Mouse (Mus musculus): ENCODE measurements around the gene Pin1rt1. TPM values are rescaled to one million over a fixed set of nuclear protein-coding genes. Genes with fewer than 3 reads are reported as not detected.

Pin1rt1 gene
- polyA plus RNA-seq, 1 experiment = not detected

- Histone ChIP-seq H3K4me1 (ENCODE audit: control insufficient read depth, insufficient read depth, low read length) (no peaks in the 10 kb centered on the region), H3K4me3 (replicated peaks; ENCODE audit: control insufficient read depth, low read depth, low read length) (no peak overlapping the region), H3K27ac (ENCODE audit: control insufficient read depth, insufficient read depth, low read depth, low read length, poor library complexity) (no peak overlapping the region)
- TF ChIP-seq POLR2A (IDR thresholded peaks at IDR 0.05; ENCODE audit: borderline replicate concordance, control insufficient read depth, low read depth, low read length) (no peak), CTCF (IDR thresholded peaks at IDR 0.05; ENCODE audit: control insufficient read depth, insufficient read depth, low read length) (no peak)
- WGBS = 56% methylated on average over 6 of the region's 6 CpGs
These were observed 6.3 kb downstream of the Pin1rt1 start for GRCm38 (mm10) chr2:104709786-104710337.

GRCm38 (mm10) chr2:104704355-104704754 lies 11.8 kb downstream of the Pin1rt1 start:
- H3K4me1 ChIP-seq (ENCODE audit: control insufficient read depth, insufficient read depth, low read length) = no peaks in the 10 kb centered on the region
- no peak overlapping the region for H3K4me3 ChIP-seq (replicated peaks; ENCODE audit: control insufficient read depth, low read depth, low read length)
- TF ChIP-seq POLR2A (IDR thresholded peaks at IDR 0.05; ENCODE audit: borderline replicate concordance, control insufficient read depth, low read depth, low read length) (no peak), CTCF (IDR thresholded peaks at IDR 0.05; ENCODE audit: control insufficient read depth, insufficient read depth, low read length) (no peak)
- H3K27ac ChIP-seq (ENCODE audit: control insufficient read depth, insufficient read depth, low read depth, low read length, poor library complexity) = no peak overlapping the region
- WGBS = 80% methylated on average over 3 of the region's 3 CpGs

DNA sequence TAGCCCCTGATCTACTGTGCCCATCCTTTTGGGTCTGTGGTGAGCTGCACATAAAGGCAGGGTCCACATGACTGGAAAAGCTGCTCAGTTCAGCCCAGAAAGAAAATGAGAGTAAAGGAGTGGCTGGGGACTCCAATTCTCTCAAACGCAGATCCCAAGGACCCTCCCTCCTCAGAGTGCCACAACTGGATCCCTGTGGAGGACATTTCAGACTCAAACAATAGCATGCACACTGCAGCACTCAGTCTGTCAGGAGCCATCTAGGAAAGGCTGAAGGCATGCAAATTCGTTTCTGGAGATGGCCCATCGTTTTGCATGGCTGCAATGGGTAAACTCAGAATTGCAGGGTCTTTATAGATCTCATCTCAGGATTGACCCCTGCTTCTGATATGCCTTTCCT lies 13.0 kb downstream of the Pin1rt1 start:
- WGBS = 66% methylated on average over 3 of the region's 3 CpGs
- no peak overlapping the region for H3K4me3 ChIP-seq (replicated peaks; ENCODE audit: control insufficient read depth, low read depth, low read length)
- no peaks in the 10 kb centered on the region for H3K4me1 ChIP-seq (ENCODE audit: control insufficient read depth, insufficient read depth, low read length)
- H3K27ac ChIP-seq (ENCODE audit: control insufficient read depth, insufficient read depth, low read depth, low read length, poor library complexity) = no peak overlapping the region
- TF ChIP-seq POLR2A (IDR thresholded peaks at IDR 0.05; ENCODE audit: borderline replicate concordance, control insufficient read depth, low read depth, low read length) (no peak), CTCF (IDR thresholded peaks at IDR 0.05; ENCODE audit: control insufficient read depth, insufficient read depth, low read length) (no peak)

DNA sequence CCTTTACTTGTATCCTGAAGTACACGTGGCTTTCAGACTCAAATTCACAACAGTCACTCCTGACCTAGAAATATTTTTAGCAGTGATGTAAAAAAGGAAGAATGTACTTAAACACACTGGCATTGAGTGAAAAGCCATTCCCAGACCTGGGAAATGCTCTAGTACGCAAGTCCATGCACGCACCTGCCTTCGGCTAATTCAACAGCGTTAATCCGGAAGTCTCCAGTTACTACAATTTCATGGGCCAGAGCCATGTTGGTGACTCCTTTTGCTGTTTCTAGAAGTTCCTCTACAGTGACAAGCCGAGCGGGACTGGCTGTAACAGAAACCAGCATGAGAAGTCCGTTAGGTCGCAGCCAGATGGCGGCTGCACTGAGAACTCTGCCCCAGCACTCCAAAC lies 16.5 kb downstream of the Pin1rt1 start:
- TF ChIP-seq POLR2A (IDR thresholded peaks at IDR 0.05; ENCODE audit: borderline replicate concordance, control insufficient read depth, low read depth, low read length) = no peak
- TF ChIP-seq CTCF (IDR thresholded peaks at IDR 0.05; ENCODE audit: control insufficient read depth, insufficient read depth, low read length) = no peak
- WGBS = 86% methylated on average over 11 of the region's 11 CpGs
- no peak overlapping the region for H3K27ac ChIP-seq (ENCODE audit: control insufficient read depth, insufficient read depth, low read depth, low read length, poor library complexity)
- H3K4me1 ChIP-seq (ENCODE audit: control insufficient read depth, insufficient read depth, low read length) = no peaks in the 10 kb centered on the region
- H3K4me3 ChIP-seq (replicated peaks; ENCODE audit: control insufficient read depth, low read depth, low read length) = no peak overlapping the region

DNA sequence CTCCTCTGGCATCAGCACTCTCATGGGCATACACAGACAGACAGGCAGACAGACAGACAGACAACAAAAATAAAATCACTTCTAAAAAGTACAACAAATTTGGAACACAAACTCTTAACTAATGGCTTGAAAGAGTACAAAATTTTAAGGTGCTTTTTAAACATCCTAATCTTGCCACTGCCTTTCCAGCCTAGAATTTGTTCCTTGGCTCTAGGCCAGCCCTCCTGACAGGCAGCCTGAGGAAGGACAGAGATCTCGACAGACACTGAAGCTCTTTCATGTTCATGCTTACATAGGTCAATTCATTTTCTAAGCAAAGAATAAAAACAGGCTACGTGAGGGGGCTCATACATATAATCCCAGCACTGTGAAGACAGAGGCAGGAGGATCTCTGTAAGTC lies 23.6 kb downstream of the Pin1rt1 start:
- no peak overlapping the region for H3K4me3 ChIP-seq (replicated peaks; ENCODE audit: control insufficient read depth, low read depth, low read length)
- no peak for TF ChIP-seq CTCF (IDR thresholded peaks at IDR 0.05; ENCODE audit: control insufficient read depth, insufficient read depth, low read length)
- TF ChIP-seq POLR2A (IDR thresholded peaks at IDR 0.05; ENCODE audit: borderline replicate concordance, control insufficient read depth, low read depth, low read length) = no peak
- WGBS = 60% methylated on average over 2 of the region's 2 CpGs
- no peak overlapping the region for H3K27ac ChIP-seq (ENCODE audit: control insufficient read depth, insufficient read depth, low read depth, low read length, poor library complexity)
- no peaks in the 10 kb centered on the region; the same call in 1 of the 2 replicates for H3K4me1 ChIP-seq (ENCODE audit: control insufficient read depth, insufficient read depth, low read length)

DNA sequence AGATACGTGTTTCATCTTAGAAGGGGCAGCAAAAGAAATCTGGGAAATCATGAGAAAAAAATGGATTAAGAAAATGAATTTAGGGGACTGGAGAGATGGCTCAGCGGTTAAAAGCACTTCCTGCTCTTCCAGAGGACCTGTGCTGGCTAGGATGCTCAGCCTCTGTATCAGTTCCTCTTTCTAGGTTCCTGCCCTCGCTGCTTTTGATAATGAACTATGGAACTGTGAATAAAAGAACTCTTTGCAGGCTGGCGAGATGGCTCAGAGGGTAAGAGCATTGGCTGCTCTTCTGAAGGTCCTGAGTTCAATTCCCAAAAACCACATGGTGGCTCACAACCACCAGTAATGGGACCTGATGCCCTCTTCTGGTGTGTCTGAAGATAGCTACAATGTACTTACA lies 25.5 kb downstream of the Pin1rt1 start:
- TF ChIP-seq POLR2A (IDR thresholded peaks at IDR 0.05; ENCODE audit: borderline replicate concordance, control insufficient read depth, low read depth, low read length) (no peak), CTCF (IDR thresholded peaks at IDR 0.05; ENCODE audit: control insufficient read depth, insufficient read depth, low read length) (no peak)
- 5% methylated on average over 4 of the region's 4 CpGs for WGBS
- H3K4me3 ChIP-seq (replicated peaks; ENCODE audit: control insufficient read depth, low read depth, low read length) = no peak overlapping the region

GRCm38 (mm10) chr2:104688724-104689123 lies 27.5 kb downstream of the Pin1rt1 start:
- Histone ChIP-seq H3K27ac (ENCODE audit: control insufficient read depth, insufficient read depth, low read depth, low read length, poor library complexity) (no peak overlapping the region), H3K4me3 (replicated peaks; ENCODE audit: control insufficient read depth, low read depth, low read length) (no peak overlapping the region), H3K4me1 (ENCODE audit: control insufficient read depth, insufficient read depth, low read length) (no peaks in the 10 kb centered on the region; the same call in 1 of the 2 replicates)
- TF ChIP-seq CTCF (IDR thresholded peaks at IDR 0.05; ENCODE audit: control insufficient read depth, insufficient read depth, low read length) (no peak), POLR2A (IDR thresholded peaks at IDR 0.05; ENCODE audit: borderline replicate concordance, control insufficient read depth, low read depth, low read length) (no peak)
- 75% methylated on average over 8 of the region's 8 CpGs for WGBS

More for the DNA sequence above, 25.5 kb downstream of the Pin1rt1 start:
- H3K27ac ChIP-seq (ENCODE audit: control insufficient read depth, insufficient read depth, low read depth, low read length, poor library complexity) = no peak overlapping the region
- H3K4me1 ChIP-seq (ENCODE audit: control insufficient read depth, insufficient read depth, low read length) = no peaks in the 10 kb centered on the region; the same call in 1 of the 2 replicates

- no peak for TF ChIP-seq CTCF (IDR thresholded peaks at IDR 0.05; ENCODE audit: control insufficient read depth, insufficient read depth, low read length)
- no peak for TF ChIP-seq POLR2A (IDR thresholded peaks at IDR 0.05; ENCODE audit: borderline replicate concordance, control insufficient read depth, low read depth, low read length)
- Histone ChIP-seq H3K27ac (ENCODE audit: control insufficient read depth, insufficient read depth, low read depth, low read length, poor library complexity) (no peak overlapping the region), H3K4me1 (ENCODE audit: control insufficient read depth, insufficient read depth, low read length) (no peaks in the 10 kb centered on the region; the same call in 1 of the 2 replicates), H3K4me3 (replicated peaks; ENCODE audit: control insufficient read depth, low read depth, low read length) (no peak overlapping the region)
- 79% methylated on average over 3 of the region's 3 CpGs for WGBS
These were observed 27.9 kb downstream of the Pin1rt1 start for GRCm38 (mm10) chr2:104688321-104688720.

- Histone ChIP-seq H3K4me3 (replicated peaks; ENCODE audit: control insufficient read depth, low read depth, low read length) (no peak overlapping the region), H3K27ac (ENCODE audit: control insufficient read depth, insufficient read depth, low read depth, low read length, poor library complexity) (no peak overlapping the region), H3K4me1 (ENCODE audit: control insufficient read depth, insufficient read depth, low read length) (no peaks in the 10 kb centered on the region; the same call in 1 of the 2 replicates)
- TF ChIP-seq CTCF (IDR thresholded peaks at IDR 0.05; ENCODE audit: control insufficient read depth, insufficient read depth, low read length) = no peak
- TF ChIP-seq POLR2A (IDR thresholded peaks at IDR 0.05; ENCODE audit: borderline replicate concordance, control insufficient read depth, low read depth, low read length) = no peak
- WGBS = 2% methylated on average over 3 of the region's 3 CpGs
These were observed 28.9 kb downstream of the Pin1rt1 start for GRCm38 (mm10) chr2:104687261-104687660.
